Mouse (Mus musculus) heart, adult 18-20 months (tissue): ENCODE data around the gene Vrk2. TPM values are rescaled to one million over a fixed set of nuclear protein-coding genes. Genes with fewer than 3 reads are reported as not detected.

Source experiments
- DNase-seq, 2 experiments: peaks; one replicate each; pipeline ENCODE4 v3.0.0; 2021 to 2022; ENCODE audit warnings: mixed read lengths in 1 of 2
- total RNA-seq, 2 experiments: library from RNA; stranded (reverse); gene quantifications; 2 replicates each; pipeline ENCODE4 v1.2.3; 2021

The Vrk2 gene
- total RNA-seq, 2 experiments from 2014 or later, result 6.0 to 6.1 TPM

DNA sequence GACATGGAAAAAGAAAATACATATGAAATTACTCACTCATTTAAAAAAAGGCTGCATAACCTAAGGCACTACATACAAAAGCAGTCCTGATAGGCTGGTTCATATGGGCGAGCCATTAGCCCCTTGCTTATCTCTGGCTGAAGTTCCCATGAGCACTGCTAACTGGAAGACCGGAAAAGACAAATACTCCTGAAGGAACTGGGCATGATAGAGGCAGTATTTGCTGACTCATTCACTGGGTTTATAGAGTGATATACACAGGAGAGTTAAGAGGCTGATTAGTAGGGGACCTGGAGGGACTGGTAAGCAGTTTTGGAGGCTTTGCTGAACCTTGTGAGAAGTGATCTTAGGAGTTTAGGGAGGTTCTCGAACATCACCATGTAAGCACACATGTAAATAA, 42.2 kb downstream of the Vrk2 start:
- no peak for DNase-seq

DNA sequence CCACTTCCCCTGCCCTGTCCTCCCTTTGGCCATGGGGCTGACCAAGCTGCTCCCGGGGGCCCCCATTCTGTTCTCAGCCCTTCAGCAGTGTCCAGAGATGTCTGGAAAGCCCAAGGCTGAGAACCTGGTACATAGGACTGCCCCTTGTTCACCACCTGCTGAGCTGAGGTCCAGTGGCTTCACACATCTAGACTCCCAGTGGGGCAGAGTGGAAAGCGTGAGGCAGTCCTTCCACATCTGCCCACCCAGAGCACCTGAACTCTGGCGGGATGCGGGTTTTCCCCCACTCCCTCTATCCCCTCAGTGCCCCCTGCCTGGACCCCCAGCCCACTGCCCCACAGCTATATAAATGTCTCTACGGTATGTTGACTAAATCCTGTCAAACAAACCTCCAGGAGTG, 56.0 kb downstream of the Vrk2 start:
- no peak for DNase-seq

DNA sequence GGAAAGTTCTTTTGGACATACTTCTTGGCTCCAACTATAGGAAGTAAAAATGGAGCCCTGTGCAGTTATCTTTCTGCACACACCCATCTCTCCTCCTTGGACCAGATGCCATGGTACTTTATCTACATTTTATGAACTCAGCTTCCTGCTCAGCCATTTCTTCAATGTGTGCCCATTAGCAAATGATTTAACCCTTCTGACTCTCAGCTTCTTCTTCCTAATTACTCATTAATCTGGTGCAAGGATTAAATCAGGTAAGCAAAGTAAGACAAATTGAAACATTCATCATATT, 60.0 kb downstream of the Vrk2 start:
- DNase-seq, result no peak

DNA sequence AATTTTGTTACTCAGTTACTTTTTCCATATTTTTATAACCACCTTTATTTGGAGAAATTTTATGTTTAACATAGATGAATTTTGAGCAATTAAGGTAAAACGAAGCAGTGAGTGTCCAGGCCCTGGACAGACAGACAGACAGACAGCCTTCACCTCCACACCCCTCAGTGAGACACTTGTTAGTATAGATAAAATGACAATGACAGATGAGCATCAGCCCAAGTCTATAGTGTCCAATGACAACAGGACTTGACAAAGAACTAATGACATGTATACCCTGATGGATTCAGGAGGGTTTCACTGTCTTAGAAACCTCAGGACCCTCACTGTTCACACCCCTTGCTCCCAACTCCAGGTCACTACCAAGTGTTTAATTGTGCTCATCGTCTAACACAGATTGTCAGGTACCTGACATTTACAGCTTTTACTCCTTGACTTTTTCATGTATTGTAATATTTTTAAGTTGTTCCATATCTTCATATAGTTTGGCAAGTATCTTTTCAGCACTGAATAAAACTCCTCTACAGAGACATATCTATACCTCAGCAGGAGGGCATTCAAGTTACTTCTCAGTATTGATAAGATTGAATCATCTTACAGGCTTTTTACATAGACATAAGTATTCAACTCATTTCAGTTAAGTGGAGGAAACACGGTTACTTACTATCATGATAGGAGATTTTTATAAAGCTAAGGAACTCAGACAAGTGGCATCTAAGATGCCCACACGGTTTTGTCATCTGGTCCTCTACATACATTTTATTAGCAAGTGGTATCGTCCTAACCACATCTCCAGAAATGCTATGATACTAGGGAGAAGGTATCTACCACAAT, 60.6 kb downstream of the Vrk2 start:
- no peak for DNase-seq

DNA sequence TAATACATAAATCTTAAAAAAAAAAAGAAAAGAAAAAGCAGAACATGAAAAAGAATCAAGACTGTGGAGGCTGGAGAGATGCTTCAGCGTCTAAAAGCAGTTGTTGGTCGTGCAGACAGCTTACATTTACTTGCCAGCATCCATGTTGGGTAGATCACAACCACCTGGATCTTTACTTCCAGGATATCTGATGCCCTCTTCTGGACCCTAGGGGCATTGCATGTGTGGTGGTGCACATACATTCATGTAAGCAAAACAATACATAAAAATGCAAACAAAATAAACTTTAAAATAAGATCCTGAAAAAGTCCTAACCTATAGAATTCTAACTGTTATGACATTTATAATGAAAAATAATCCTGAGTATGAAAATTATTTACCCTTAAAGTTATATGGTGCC, 66.9 kb downstream of the Vrk2 start:
- DNase-seq, result no peak

DNA sequence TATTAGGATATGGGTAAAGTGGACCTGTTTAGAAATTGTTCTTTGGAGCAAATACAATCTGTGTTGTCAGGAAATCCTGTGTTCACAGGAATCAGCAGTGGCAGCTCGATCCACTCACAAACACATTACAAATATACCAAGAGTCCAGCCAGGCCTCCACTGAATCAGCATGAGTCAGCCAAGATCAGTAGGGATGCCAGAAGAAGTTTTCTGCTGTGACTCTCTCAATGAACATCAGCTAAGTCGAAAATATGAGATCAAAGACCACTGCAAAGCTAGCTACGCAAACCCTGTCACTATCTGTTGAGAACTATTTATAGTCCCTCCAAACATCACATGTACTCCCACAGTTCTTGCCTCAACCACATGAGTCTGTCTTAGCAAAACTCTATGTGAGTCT, 74.8 kb downstream of the Vrk2 start:
- DNase-seq, result peak; percentile 2 to 8

DNA sequence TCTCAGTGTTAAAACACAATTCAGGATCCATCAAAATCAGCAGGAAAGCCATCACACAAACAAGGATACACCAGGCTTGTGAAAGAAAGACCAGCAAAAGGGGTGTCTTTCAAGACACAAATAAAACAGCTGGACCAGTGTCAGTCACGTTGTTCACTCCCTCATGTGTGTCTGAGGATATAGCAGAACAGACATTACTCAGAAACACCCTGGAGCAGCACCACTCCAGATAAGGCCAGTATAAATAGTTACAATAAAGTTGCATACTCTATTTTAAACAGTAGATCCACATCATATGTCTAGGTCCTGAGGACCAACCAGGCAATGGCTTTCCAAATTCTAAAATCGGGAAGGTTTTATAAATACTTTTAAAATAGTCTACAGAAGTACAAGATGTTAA, 77.7 kb downstream of the Vrk2 start:
- DNase-seq, result no peak

DNA sequence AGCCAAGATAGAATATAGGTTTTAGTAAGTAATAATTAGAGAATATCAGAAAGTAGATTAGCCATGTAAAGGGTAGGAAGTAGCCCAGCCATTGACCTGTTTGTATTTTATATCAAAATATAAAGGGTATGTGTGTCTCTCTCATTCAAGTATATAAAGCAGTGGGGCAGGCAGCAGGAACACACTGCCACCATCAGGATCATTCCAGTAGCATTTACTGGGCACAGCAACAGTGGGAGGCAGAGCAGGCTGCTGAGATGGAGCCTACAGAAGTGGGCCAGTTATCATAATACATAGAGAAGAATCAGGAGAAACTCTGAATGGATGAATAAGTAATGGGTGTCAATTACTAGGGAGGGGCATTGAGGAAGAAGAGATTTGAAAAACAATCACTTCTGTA, 80.1 kb downstream of the Vrk2 start:
- no peak for DNase-seq

DNA sequence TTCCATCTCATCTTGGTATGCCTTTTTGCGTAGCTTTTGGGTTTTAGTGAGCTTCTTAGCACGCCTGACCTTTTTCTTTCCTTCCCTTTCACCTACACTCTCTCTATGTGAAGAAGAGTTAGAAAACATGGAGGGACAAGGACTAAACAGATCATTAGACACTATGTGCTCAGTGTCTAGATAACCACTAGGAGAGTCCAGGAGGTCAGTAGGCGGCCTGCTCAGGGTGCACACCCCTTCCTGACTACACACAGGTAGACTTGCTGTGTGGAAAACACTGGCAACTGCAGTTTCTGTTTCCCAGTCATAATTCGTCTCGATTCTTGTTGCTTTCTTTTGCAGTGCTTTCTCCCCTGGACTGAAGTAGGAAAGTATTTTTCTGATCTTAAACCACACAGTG, 97.8 kb downstream of the Vrk2 start:
- no peak for DNase-seq

DNA sequence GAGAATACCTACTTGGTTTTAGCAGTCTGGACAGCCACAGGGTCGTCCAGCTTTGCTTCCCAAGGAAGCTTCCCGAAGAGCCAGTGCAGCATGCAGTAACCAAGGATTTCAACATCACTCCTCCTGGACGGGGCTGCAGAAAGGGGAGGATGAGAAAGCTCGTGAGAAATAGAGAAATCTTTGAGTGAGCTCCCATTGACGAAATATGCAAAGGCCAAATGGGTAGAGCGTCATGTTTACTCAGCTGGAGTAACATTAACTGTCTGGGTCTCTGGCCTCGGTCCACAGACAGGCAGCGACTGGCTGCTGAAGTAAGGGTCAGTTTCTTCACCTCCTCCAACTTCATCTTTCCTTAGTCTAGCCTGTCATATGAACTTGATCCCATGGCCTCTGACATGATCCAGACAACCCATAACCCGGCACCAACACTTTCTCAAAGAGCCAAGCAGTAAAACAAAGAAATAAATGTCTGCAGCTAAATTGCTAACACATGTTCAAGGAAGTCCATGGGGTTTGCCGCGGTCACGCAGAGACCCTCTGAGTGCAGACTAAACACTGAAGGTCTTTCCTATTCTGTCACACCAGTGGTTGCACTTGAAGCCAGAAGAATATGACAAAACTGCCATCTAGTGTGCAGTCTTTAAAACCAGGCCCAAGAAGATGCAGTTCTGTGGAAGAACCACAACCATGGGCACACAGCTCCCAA, 103.9 kb downstream of the Vrk2 start:
- DNase-seq, result peak; percentile 58 to 71

DNA sequence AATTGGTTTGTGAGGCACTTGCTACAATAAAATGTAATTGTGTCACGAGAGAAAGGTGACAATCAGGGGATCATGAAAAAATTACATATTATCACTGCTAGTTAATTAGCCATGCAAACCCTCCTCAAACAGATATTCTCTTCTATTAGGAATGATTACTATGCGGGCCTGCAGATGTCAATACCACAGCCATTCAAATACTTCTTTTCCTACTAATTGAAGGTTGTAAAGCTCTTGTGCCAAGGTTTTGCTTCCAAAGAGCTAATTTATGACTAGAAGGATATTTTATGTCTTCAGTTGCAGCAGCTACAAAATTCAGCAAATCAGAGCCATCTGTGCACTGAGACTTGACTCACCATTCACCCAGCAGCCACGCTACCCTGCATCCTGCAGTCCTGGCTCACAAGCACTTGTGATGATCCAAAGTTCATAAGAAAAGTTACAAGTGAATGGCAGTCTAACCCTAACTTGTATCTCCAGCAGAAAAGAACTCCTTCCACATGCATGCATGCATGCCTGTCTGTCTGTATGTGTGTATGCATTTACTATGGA, 112.0 kb downstream of the Vrk2 start:
- DNase-seq, result no peak

DNA sequence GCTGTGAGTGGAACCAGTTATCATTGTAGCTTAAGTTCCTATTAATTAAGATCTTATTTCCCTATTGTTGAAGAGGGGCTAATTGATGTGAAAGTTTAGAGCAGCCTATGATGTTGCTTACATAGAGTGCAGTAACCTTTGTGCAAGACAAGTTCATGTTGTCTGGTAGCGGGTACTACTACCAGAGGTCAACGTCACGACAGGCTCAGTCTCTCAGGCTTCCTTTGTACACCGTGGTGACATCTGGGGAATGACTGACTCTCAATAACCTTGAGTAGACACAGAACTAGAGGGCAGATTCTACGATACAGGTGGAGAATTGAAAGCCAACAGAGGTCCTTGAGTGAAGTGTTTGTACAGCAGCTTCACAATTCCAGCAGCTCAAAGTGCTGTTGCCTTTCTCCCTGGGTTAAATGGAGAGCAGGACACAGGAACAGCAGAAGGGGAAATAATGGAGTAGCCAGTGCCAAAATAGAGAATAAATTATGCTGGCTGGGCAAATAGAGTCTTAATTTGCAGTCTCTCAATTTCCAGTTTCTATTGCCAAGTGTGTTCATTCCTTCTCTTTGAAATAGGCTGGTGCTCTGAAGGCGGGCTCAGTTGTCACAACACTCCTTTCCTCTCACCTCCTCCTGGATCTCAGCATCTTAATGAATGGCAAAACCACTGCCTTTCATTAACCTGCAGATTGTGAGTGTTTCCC, 116.6 kb downstream of the Vrk2 start:
- DNase-seq, result no peak

DNA sequence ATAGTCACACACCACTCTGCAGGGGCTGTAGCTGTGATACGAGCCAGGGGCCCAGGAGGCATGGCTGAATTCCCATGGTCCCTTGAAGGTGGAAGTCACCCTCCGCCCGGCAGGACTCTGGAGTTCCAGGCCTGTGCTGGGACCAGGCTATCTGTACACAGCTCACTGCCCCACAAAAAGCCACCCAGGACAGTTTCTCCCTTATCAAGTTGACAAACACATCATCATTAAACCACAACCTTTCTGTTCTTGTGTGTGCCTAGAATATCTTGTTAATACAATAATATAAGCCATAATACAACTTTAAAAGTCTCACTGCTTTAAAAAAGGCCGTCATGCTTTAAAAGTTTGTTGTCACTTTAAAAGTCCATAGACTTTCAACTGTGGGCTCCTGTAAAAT, 139.7 kb downstream of the Vrk2 start:
- no peak for DNase-seq

DNA sequence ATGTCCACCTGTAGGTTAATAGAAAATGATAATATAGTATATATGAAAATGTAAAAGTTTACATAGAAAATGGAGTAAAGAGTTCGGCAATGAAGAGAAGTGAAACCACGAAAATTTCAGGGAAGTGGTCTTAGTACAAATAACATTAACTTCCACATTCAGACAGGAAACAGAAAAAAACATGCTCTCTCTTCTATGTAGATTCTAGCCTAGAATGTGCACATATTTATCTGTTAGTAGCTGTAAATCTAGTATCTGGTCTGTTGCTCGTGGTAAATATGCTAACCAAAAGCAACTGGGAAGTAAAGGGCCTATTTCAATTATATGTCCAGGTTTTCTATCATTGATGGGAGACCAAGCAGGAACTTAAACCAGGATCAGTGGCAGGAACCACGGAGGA, 141.1 kb downstream of the Vrk2 start:
- no peak for DNase-seq

DNA sequence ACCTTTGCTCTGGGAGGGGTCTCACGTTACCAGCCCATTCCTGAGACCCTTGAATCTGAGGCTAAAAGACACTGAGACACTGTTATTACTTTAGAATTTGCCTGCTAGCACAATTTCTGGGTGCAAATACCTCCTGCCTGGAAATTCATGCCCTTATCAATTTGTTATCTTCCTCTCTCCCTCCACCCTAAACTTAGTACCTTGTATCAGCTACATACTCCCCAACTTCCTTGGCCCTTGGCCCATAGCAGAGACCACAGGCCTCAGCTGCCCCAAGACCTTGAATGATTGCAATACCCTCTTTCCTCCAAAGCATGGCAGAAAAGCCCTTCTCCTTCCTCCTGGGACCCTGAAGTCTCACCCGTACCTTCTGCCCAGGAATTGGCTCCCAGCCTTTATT, 142.6 kb downstream of the Vrk2 start:
- no peak for DNase-seq

DNA sequence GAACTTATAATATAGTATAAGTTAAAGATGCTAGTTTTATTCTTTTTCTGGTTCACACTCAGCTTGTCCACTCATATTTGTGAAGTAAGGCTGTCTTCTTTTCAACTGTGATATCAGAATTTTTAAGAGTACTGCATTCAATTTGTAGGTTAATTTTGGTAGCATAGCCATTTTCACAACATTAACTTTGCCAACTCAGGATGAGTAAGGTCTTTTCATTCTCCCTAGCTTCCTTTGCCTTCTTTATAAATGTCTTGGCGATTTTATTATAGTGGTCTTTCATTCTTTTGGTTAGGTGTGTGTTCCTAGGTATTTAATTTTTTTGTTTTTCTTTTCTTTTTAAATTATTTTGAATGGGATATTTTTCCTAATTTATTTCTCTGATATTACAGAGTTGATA, 143.2 kb downstream of the Vrk2 start:
- no peak for DNase-seq

DNA sequence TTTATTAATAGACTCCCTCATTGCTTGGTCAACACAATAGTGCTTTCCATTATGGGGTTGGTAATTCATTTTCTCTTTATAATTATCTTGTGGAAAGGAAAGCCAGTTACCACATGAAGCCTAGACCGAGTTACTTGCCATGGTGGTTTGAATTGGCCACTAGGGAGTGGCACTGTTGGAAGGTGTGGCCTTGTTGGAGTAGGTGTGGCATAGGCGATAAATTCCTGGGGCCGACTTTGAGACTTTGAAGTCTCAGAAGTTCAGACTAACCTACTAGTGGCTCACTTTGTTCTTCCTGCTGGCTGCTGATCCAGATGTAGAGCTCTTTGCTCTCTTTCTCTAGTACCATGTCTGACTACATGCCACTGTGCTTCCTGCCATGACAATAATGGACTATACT, 144.0 kb downstream of the Vrk2 start:
- no peak for DNase-seq

DNA sequence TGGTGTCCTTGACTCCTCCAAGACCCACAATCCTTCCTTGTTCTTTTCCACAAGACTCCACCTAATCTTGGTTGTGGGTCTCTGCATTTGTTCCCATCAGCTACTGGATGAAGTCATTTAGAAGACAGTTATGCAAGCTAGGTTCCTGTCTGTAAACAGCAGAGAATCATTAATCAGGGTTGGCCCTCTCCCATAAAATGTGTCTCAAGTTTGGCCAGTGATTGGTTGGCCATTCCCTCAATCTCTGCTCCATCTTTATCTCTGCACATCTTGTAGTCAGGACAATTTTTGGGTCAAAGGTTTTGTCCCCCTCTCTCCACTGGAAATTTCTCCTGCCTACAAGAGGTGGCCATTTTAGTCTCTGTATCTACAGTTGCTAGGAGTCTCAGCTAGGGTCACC, 149.4 kb downstream of the Vrk2 start:
- DNase-seq, result no peak

DNA sequence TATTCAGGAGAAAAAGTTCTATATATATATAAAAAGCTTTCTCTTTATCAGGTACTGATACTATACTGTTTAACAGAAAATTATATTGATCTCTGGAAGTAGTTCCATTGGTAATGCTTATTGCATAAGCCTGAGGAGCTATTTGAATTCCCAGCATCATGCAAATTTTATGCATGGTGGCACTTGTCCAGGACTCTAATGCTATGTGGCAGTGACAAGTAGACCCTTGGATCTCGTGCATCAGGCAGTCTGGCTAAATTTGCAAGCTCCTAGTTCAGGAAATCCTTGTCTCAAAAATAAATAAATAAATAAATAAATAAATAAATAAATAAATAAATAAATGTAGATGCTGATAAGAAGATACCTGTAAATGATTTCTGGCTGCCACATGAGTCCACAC, 152.7 kb downstream of the Vrk2 start:
- no peak for DNase-seq

DNA sequence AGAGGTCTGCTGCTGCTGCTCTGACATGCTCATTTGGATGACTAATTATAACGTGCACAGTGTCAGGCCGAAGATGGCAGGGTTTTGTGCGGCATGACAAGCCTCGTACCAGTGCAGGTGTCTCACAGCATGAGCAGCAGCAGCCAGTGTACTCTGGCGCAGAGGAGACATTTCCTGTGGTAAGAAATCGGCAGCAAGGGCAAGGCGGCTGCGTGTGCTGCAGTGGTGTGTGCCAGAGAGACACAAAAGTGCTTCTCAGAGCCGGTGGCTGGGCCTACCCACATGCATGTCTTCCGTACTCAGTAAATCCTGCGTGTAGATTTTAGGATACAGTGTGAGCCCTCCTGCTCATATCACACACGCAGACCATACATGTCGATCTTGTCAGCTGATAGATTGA, 156.0 kb downstream of the Vrk2 start:
- DNase-seq, result no peak

DNA sequence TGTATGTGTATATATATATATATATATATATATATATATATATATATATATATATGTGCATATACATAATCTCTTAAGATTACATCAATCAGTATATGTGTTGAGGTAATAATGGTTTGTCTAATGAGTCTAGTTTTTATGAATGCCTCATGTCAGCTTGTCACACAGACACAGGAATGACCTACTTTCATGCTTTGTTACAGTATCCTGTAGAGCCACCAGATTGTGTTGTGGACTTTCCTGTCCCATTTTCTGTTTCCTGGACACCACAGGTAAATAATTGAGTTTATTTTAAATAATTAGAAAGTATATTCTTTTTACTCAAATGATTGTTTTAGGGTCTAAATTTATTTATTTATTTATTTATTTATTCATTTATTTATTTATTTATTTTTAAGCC, 159.6 kb downstream of the Vrk2 start:
- no peak for DNase-seq

DNA sequence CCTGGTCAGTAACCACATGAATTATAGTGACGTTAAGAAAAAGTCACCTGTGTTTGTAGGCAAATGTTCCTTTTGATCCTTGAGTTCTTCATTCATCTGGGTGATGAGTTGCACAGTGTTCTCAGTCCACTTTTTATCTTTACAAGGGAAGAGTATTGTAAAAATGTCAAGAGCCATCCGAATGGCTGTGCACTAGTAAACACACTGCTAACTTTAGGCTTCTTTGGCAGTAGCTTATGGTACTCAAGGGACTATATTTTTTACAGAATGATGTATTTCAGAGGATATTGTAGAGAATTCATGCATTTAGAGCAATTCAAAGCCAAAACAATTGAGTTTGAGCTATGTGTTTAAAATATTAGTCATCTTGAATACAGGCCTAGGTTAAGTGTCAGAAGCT, 172.3 kb downstream of the Vrk2 start:
- DNase-seq, result no peak
